Mouse (Mus musculus) brain, adult 2 months (tissue): ENCODE data around the gene Il4i1.
A peak's percentile ranks its signal among the peaks of the same experiment; 100 is the strongest.

Experiments
- DNase-seq: peaks from one replicate; pipeline ENCODE4 v3.0.0; 2011; ENCODE audit warnings: low read depth, low spot score

Il4i1 gene

DNA sequence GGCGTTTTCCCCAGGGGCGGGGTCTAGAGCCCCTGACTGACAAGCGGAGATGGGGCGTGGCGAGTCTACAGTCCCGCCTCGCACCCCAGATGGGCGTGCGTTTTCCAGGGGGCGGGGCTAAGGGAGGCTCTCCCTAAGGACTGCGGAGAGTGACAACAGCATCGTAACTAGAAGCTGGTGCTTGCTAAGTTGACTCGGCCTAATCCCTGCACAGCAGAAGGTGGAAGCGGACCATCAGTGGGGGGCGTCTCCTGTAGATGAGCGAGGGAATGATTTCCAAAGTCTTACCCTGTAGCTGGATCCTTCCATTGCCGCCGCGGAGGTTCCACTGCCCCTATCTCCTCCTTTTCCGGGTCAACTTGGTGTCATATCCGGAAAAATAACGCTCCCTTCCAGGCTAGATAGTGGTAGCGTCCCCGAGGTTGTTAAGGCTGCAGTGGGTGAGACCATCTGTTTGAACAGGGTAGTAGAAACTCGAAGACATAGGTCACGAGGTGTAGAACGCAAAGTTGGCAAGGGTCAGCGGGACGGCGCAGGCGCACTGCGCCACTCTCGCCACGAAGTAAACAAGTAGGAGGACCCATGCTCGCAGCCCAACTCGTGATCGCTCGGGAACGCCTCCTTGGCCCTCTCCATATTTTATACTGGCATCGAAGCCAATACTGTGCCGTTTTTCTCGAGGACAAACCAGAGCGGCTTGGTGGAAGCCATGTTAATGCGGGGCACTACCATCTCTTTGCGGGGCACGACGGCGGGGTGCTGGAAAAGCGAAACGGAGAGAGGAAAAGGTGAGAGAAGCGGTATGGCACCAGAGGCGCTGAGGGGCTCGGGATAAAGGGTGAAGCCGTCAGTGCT is 32.6 kb downstream of the Il4i1 start, which contains the start of the genes Akt1s1 and Tbc1d17:
TSS of gene Akt1s1 (plus strand) at position 431 of the 855 bp plus-strand sequence.
TSS of gene Tbc1d17 (minus strand) at position 519 of the 855 bp plus-strand sequence.
- DNase-seq, result peak; percentile 100

- peak; percentile 98 for DNase-seq
Observed at GRCm38 (mm10) chr7:44849416-44850111, 33.4 kb downstream of the Il4i1 start.

GRCm38 (mm10) chr7:44850146-44850545 is 34.0 kb downstream of the Il4i1 start:
- peak; percentile 83 for DNase-seq

DNA sequence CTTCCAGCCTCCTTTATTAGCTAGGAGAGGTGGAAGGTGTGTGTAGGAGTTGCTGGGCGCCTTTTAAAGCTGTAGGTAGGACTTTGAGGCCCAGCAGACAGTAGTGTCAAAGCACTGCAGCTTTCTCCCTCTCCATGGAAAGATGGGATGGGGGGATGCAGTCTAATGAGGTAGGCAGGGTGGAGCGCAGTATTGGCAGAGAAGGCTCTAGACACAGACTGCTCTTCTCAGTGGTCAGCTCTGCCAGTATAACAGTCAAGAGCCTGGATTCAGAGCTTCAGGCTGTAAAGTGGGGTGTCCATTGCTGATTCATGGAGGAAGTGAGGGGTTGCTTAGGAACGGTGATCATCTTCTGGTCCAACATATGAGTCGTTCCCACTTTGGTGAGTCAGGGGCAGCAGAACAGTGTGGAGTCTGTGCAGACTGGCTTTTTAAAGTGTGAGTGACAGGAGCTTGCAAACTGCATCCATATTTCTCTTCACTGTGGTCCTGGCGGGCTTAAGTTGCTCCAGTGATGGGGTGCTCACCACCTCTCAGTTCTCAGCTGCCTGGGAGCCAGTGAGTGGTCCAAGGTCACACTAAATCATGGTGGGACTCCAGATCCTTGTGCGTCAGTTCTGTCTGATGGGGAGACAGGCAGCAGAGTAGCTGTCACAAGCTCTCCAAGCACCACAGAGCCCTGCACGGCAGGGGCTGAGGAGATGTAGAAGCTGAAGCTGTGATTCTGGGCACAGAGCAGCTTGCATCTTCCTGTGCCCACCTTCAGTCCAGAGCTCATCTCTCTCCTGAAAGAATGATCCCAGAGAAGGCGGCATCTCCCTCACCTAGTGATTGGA is 34.8 kb downstream of the Il4i1 start:
- DNase-seq, result peak; percentile 46

- no peak for DNase-seq
Observed at GRCm38 (mm10) chr7:44851625-44852234, 35.5 kb downstream of the Il4i1 start.

- DNase-seq, result no peak
Observed at GRCm38 (mm10) chr7:44852259-44853027, 36.3 kb downstream of the Il4i1 start.

- no peak for DNase-seq
Observed at GRCm38 (mm10) chr7:44853065-44853464, 36.9 kb downstream of the Il4i1 start.

- DNase-seq, result no peak
Observed at GRCm38 (mm10) chr7:44853596-44854355, 37.6 kb downstream of the Il4i1 start.

DNA sequence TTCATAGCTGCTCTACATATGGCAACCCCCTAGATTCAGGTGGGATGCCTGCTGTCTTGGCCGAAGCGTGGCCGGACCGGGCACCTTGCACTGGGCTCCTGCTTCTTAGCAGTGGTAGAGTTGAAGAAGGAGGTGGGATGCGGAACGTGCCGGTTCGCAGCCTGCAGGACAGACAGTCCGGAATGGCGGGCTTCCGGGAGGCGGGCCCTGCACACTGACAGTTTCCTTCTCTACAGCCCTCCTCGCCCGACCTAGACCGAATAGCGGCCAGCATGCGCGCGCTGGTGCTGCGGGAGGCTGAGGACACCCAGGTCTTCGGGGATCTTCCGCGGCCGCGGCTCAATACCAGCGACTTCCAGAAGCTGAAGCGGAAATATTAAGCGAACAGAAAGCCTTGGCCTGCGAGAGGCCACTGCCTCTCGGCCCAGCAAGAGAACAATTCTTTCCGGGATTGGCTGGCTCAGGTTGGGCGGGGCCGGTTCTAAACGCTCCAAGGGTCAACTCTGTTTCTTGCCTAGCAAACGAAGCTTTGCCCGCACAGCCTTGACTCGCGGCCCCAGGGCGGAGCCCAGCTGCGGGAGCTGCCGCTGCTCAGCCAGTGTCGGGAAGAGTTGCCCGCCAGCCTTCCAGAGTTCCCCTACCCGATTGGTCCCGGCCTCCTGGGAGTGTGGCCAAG is 38.3 kb downstream of the Il4i1 start:
- DNase-seq, result peak; percentile 79

- no peak for DNase-seq
Observed at GRCm38 (mm10) chr7:44855036-44855435, 38.8 kb downstream of the Il4i1 start.

GRCm38 (mm10) chr7:44856265-44856916 is 40.2 kb downstream of the Il4i1 start:
- DNase-seq, result no peak

- peak; percentile 97 for DNase-seq
Observed at GRCm38 (mm10) chr7:44857042-44857552, 40.9 kb downstream of the Il4i1 start, which contains the start of gene Pnkp. Gene Pnkp (plus strand): TSS chr7:44857139.

GRCm38 (mm10) chr7:44857905-44858304 is 41.7 kb downstream of the Il4i1 start:
- DNase-seq, result peak; percentile 54

DNA sequence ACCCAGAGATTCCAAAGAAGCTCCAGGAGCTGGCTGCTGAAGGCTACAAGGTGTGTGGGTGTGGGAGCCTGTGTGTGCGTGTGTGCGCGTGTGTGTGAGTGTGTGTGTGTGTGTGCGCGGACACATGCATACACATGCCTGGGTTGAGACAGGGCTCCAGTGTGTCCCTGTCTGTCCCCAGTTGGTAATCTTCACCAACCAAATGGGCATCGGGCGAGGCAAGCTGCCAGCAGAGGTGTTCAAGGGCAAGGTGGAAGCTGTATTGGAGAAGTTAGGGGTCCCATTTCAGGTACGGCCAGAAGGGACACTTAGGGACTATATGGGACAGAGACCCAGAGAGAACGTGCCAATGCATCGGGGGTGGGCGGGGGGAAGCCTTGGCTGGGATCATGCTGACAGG is 43.7 kb downstream of the Il4i1 start:
- DNase-seq, result no peak

- DNase-seq, result peak; percentile 76
Observed at GRCm38 (mm10) chr7:44860576-44861428, 44.6 kb downstream of the Il4i1 start.

GRCm38 (mm10) chr7:44861429-44861816 is 45.2 kb downstream of the Il4i1 start:
- no peak for DNase-seq

DNA sequence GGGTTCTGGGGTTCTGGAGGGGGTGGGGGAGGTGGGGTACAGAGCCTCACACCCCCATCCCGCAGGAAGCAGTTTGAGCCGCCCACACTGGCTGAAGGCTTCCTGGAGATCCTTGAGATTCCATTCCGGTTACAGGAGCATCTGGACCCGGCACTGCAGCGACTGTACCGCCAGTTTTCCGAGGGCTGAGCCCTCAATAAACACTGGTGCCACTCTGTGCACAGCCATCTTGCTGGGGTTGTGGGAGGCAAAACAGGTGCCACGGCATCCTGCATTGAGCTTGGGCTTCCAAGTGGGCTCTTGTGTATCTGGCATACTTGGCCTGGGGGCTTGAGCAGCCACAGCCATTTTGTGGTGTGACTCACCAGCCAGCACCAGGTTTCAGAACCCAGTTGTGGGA is 46.2 kb downstream of the Il4i1 start:
- DNase-seq, result no peak
